Mouse (Mus musculus) monocyte, adult 2 months (primary cell): ENCODE data around the gene Tspan5.

ENCODE experiments used
- DNase-seq, 2 experiments: peaks; one replicate each; pipeline ENCODE4 v3.0.0; 2022; ENCODE audit warnings: low spot score in 2 of 2, low read depth in 1 of 2

The Tspan5 gene

DNA sequence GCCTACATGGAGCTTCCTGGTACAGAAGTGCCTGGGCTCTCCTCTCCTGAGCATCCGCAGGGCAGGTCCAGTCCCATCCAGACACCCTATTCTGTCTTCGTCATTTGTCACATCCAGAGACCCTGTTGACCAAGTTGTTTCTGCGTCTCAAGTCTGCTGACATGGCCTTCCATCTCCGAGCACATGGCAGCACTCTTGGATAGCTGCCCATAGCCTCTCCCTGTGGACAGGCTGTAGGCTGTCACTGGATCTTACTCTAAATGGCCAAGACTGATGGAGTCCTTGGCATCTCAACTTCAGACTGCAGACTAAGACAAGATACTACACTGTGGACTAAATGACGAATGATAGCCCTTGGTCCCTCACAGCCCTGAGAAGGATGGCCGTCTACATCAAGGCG, 133.3 kb downstream of the Tspan5 start:
- DNase-seq: no peak

DNA sequence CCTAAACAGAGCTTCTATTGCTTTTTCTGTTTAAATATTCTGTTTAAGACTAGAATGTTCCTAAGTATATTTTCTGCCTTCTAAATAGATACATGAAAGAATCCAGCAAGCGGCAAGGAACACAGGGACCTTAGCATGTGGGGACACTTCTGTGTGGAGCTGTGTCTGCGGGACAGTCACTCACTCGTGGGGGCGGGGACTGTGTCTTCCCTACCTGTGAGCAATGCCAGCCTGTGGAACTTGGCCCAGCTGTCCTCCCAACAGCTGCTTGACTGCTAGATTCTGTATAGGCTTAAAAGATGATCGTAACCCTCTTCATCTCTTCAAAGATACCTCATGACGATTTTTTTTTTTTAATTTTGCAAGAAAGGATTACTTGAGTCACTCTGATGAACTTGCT, 133.9 kb downstream of the Tspan5 start:
- no peak for DNase-seq

DNA sequence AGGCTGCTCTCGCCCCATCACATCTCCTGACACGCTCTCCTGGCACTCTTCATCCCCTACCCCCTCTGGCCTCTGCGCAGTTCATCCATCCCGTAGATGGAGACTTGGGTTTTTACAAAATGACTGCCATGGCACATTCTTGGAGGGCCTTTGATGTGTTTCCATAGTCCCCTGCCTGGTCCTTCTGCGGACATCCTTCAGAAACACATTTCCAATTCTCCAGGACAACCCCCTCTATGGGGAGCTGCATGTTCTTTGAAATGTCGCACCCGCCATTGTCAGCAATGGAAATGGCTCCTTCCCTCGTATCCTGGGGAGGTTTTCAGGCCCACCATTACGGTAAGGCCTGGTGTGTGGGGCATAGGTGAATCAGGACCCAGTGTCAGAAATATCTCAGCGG, 134.4 kb downstream of the Tspan5 start:
- DNase-seq: no peak

DNA sequence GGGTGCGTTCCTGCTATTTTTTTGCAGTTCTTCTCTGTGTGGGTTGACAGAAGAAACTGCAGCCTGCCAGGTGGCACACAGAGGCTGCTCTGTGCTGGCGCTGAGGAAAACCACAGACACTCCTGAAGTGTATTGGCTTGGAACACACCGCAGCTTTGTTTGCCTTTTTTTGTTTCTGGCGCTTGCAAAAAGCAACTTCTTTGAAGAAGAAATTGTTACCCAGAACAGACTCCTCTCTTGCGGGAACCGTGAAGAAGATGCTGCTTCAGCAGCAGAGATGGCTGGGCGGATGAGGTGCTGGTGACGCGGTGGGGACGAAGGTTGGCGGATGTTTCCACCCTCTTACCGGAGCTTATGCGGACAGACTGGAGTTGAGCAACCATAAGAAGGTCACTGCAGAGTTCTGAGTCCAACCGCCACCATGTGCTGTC, 135.0 kb downstream of the Tspan5 start:
- no peak for DNase-seq

DNA sequence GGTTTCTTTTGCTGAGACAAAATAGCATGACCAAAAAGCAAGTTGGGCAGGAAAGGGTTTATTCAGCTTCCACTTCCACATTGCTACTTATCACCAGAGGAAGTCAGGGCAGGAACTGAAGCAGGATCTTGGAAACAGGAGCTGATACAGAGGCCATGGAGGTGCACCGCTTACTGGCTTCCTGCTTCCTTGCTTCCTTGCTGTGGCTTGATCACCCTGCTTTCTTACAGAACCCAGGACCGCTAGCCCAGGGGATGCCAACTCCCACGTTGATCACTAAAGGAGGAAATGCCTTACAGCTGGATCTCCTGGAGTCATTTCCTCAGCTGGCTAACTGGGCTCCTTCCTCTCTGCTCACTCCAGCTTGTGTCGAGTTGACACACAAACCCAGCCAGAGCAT, 135.7 kb downstream of the Tspan5 start:
- no peak for DNase-seq

DNA sequence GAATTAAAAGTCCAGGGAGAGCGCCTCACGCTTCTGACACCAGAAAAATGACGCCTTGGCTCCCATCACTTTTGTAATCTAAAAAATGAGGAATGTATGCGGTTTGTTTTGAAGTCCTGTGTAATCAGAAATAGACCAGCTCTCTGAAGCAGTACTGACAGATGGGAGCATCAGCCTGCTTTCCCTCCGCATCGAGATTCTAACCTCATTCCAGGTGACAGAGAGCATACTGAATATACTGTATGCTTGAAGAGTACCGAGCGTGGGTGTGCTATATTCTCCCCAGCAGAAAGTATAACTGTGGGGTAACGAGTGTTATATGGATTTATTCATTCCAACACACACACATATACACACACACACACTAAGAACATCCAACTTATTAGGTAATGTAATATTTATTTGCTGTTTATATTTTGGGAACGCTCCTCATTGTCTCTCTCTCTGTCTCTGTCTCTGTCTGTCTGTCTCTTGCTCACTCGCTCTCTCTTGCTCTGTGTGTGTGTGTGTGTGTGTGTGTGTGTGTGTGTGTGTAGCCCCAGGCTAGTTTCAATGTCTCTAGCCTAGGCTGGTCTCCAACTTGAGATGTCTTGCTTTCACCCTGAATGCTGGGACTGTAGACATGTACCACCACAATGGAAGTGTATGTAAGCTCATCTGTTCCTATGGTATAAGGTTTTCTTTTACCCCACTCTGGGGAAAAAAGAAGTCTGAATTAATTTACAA, 139.2 kb downstream of the Tspan5 start:
- no peak for DNase-seq

DNA sequence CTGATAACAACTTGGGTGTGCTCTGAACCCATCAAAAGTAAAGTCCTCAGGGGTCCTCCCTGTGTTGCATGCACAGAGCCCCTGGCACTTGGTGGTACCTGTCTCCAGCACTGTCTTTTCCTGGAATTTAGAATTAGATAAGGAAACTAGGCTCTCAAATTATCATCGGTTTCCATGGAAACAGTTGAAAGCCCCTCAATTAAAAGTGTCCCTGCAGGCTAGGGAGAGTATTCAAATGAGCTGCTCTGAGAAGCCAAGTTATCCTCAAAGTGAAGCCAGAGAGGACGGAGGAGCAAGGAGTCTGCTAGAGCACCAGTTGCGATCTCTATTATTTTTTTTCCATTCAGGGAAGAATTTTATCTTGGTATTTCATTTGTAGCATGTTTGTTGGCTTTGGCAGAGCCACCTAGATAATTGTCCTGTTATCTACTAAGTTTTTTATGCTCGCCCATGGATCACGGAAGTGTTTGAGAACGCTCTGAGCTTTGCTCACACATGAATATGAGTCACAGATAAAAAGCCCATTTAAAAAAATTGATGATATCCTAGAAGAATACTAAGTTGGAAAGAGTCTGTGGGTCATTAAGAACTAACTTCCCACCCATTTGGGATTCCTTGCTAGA, 139.8 kb downstream of the Tspan5 start:
- DNase-seq: no peak

DNA sequence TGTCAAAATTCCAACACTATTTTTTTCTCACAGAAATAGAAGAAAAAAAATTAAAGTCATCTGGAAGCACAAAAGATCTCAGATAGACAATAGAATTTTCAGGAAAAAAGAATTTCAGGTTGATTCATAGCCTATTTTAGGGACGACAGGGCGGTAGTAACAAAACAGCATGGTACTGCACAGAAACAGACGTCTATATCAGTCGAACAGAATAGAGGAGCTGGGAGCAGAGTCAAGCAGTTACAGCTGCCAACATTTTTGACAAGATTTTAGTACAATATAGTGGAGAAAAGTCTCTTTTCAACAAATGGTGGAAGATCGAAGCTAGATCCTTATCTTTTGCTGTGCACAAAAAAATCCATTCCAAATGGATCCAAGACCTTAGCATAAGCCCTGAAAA, 144.1 kb downstream of the Tspan5 start:
- no peak for DNase-seq

DNA sequence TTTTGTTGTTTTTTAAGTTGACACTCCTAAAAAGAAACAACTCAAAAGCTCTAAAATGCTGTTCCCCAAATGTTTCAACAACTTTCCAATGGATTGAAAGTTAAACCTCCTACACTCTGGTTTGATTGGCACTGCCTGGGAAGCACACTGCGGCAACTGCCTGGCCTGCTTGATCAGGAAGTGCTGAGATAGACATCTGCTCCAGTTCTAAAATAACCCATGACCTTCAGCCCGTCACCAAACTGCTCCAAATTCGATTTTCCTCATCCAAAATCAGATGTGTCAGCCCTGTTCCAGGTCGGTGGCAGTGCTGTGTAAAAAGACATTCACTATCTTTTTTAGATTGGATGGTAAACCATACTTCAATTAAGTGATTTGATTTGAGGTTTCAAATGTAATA, 147.2 kb downstream of the Tspan5 start:
- DNase-seq: no peak

DNA sequence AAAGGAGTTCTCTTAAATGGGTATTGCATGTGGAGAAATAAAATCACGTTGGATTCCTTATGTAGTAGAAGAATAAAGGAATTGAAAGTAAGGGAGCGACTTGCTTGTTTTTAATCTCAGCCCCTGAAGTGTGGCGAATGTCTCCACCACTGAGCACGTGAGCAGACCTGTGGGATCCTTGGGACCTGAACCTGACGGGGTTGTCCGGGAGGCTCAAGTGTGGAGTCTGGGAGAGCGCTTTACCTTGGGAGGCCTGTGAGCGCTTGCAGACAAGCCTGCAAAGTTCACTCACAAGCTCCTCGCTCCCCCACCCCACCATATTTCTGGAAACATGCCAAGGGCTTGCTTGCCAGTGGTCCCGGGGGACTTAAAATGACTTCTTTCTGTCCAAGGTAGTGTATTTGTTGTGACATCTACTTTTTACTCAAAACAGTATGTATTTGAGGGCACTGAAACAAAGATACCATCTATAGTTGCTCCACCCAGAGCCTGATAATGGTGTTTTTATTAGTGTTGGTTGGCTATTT, 147.8 kb downstream of the Tspan5 start:
- DNase-seq: no peak

DNA sequence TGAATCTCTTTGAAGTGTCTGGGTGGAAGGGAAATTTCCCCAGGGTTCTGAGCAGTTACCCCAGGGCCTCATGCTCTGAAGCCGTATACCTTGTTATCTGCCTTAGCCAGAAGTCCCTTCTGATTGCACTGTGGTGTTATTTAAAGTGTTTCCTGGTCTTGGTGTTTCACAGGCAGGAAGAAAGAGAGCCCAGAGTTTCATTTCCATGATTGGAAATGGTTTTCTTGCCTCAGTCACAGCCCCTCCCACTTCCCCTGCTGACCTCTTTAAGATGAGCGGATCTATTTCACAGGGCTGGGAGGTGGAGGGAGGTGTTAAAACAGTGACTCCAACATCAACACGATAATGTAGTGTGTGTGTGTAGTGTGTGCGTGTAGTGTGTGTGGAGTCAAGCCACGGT, 151.5 kb downstream of the Tspan5 start:
- DNase-seq: no peak

DNA sequence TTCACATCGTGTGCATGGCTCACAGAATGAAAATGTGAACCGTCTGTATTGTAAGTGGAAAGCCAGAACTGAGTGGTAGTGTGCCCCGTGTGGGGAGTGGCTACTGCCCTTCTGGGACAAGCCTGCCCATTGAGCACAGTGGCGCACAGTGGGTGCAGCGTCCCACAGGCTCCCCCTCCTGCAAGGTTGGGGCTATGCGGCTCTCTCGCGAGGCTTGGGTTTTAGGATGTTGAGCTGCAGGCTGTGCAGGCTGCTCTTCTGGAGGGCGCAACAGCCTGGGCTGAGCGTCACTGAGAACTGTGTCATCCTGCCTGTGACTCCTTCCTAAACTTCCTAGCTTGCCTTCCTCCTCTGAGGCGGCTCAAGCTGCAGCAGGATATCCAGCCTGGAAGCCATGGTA, 155.5 kb downstream of the Tspan5 start:
- no peak for DNase-seq

DNA sequence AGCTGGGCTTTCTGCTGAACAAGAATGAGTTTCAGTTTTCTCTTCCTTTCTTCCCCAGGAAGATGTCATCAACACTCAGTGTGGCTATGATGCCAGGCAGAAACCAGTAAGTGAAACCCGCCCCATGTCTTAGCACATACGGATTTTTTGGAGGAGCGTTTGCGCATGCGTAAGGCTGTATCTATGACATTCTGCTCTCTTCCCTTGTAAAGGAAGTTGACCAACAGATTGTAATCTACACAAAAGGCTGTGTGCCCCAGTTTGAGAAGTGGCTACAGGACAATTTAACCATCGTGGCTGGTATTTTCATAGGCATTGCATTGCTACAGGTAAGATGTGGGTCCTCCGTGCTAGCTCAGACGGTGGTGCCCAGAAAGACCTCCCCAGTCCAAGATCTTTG, 156.1 kb downstream of the Tspan5 start:
- no peak for DNase-seq

DNA sequence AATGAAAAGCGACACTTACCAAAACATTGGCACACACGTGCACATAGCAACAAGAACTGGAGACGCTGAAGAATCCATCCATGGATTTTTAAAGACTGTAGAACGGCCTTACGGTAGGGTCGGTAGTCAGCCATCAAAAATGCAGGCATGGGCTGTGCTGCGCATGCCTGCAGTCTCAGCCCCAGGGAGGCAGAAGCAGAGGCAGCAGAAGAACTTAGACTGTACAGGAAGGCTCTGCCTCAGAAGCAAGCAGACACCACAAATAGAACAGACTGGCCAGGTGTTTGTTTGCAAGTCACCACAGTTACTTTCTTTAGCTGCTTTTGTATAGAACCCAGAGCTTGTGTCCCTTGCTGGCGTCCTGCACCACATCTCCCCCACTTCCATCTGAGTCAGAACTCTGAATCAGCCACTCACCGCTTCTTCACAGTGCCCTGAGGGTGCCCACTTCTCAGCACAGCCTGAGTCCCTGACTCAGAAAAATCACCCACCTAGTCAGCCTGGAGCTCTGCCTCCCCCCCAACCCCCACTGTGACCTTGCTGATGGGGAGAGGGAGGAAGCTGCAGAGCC, 158.7 kb downstream of the Tspan5 start:
- DNase-seq: no peak

DNA sequence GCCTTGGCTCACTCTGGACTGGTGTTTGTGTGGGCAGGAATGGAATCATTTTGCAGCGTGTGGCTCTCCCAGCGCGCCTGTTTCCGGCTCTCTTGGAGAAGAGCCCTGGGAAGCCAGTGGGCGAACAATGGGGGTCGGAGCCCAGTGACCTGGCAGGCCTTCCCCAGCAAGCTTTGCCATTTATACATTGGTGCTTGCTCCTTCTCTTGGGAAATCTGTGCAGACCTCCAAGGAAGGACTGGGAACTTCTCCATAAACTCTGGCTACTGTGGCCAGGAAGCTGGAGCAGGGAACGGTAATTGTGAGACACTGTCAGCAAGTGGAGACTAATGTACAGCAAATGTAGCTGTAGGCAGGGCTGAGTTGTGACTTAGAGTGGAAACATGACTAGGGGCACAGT, 163.7 kb downstream of the Tspan5 start:
- no peak for DNase-seq

DNA sequence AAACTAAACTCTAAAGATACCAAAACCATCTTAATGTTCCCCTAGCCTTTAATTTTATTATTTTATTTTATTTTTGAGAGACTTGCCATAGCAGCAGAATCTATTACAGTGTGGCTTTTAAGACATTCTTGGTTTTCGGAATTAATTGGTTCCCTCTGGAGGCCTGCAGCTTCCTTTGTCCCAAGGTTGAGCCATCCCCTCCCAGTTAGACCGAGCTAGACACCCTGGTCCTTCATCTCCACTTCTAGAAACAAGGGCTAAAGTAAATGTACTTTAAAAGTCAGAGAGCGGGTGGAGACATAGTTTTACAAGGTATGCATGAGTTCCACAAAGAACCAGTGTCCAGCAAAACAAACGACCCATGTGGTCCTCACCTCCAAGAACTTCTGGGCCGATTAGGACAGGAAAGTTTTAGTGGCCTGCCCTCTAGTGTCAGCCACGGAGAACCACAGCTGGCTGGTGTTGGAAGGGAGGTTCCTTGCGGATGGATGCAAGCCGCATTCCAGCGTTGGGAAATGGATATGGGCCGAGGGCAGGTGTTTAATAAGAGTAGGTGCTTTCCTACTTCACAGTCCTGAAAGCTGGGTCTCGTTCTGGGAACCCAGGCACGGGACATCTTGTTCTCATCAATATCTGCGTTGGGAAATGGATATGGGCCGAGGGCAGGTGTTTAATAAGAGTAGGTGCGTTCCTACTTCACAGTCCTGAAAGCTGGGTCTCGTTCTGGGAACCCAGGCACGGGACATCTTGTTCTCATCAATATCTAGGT, 164.3 kb downstream of the Tspan5 start:
- DNase-seq: no peak

DNA sequence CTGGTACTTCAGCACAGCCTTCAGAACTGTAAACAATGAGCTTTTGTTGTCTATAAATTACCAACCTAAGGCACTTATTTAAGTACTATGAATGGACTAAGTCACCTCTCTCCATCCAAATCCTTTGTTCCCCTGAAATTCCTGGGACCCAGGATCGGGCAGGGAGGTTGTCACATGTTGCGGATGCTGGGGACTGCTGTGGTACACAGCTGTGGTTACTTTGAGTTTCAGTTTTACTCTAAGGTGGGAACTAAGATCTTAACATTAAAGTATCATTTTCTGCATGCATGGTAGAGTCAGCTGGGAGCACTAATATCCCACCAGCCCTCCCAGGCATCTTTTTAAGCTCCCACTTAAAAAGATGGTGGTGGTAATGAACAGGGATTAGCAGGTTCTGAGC, 167.3 kb downstream of the Tspan5 start:
- no peak for DNase-seq

DNA sequence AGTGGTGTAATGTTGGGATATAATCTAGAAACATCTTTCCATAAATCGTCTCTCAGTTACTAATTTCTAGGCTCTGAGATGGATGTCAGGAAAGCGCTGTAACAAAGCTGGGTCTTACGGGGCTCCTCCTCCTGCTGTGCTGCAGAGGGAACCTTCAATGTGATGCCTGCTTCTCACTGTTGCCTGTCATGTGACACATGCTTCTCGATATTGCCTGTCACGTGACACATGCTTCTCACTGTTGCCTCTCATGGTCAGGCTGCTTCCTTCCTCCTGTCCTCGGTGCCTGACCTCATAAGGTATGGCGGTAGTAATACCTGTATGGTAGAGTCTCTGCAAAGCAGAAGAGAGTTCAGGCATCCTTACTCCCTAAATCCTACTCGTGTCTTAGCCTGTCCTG, 170.5 kb downstream of the Tspan5 start:
- DNase-seq: no peak

DNA sequence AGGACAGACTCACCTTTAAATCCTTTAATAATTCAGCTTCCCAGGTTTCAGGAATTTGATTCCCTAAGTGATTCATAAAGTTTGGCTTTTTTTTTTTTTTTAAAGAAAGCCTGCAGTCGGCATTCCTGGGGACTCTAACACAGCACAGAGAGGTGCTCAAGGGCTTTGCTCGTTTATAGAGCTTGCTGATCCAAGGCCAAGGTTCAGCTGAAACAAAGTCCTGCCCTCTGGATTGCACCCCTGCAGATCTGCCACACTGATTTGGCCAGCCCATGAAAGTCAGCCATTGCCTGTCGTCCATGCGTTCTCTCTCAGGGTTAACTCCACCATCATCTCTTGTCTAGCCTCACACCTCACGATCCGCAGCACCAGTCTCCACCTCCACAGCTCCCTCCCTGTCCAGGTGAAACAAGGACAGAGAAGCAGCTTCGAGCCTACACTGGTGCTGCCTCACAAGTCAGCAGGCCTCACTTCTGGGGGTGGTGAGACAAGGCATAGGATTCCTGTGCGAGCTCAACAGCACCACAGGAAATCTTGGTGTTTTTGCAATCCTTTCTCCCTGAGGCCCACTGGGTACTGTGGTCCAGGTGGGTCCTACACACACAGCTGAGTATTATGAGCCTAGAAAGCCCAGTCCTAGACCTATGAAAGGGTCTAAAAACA, 172.8 kb downstream of the Tspan5 start:
- DNase-seq: no peak

DNA sequence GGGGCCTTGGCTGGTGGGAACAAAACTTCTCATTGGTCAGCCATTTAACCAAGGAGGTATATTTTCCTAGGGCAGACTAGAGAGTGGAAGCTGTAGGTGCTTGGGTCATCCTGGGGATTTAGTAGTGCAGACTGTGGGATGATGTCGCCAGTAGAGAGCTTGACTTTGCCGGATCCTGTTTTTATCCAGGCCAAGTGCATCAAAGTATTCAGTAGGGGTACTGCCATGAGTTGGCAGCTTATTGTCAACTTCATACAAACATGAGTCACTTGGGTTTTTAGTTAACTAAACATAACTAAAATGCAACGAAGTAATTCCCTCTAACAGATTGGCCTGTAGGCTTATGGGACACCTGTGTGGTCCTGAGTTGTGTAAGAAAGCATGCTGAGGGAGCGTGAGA, 174.6 kb downstream of the Tspan5 start:
- no peak for DNase-seq

DNA sequence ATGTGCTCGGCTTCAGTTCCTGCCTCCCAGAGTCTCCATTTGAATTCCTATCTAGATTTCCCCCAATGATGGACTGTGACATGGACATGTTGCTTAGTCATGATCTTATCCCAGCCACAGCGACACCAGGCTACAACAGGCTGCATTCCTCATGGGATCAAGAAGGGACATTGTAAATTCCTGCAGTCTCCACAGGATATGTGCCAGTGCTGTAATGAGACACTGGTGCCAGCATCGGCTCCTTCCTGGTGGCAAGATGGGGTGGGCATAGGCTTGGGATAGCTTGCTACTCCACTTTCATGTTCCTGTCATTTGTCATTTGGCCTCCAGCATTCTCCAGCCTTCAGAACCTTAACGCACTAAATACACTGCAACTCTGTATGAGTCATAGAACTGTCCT, 175.0 kb downstream of the Tspan5 start:
- no peak for DNase-seq
